Mouse (Mus musculus) bone marrow macrophage, adult 2 months (primary cell): ENCODE measurements around the gene Oxct2b.

Experiments used
- CTCF ChIP-seq: IDR thresholded peaks from 2 replicates; pipeline ENCODE4 v1.5.1; 2012; ENCODE audit warnings: low read depth, mild to moderate bottlenecking, low read length, moderate library complexity
- POLR2A ChIP-seq: IDR thresholded peaks from 2 replicates; pipeline ENCODE4 v1.6.1; 2012; ENCODE audit warnings: mild to moderate bottlenecking, low read depth, low read length, borderline replicate concordance

DNA sequence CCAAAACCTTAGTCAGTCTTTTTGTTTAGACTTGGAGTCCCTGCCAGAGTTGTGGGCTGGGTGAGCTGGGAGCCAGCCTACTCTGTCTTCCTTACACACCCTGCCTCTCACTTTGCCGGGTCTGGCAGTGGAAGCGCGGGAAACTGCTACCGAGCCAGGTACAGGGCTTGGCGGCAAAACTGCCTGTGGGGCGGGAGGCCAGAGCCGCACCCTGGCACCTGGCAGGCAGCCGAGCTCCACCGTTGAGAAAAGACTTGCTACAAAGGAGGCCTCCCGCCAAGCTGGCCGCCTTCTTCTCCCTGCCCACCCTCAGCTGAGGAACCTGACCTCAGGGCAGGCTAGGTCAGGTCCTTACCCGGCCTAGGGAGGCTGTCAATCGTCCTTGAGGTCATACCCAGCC lies 35.3 kb upstream of the Oxct2b start:
- TF ChIP-seq POLR2A (no peak), CTCF (no peak)
